Mouse (Mus musculus): Measurements from ENCODE around the gene Rpl13a. TPM values are rescaled to one million over a fixed set of nuclear protein-coding genes. Genes with fewer than 3 reads are reported as not detected.
"Not testable (repeated sequence)": the region's sequence is repeated elsewhere in the genome, so short reads cannot be mapped to it uniquely, and the experiment has no call there.

Rpl13a gene
- total RNA-seq (2021) = 100 to 1,000 TPM; 742 to 866 TPM
- long read RNA-seq, experiment 1, transcript Rpl13a-201 (8 exons, 1,047 nt) = major isoform, 235 of 240 reads
- long read RNA-seq, experiment 1, partial matches to known transcripts = 1 of 240 reads
- long read RNA-seq, experiment 1, other reads (novel, unspliced or antisense) = 1 of 240 reads
- long read RNA-seq, experiment 2, transcript Rpl13a-201 (8 exons, 1,047 nt) = major isoform, 289 of 298 reads
- long read RNA-seq, experiment 2, partial matches to known transcripts = 0 of 298 reads
- long read RNA-seq, experiment 2, other reads (novel, unspliced or antisense) = 1 of 298 reads

DNA sequence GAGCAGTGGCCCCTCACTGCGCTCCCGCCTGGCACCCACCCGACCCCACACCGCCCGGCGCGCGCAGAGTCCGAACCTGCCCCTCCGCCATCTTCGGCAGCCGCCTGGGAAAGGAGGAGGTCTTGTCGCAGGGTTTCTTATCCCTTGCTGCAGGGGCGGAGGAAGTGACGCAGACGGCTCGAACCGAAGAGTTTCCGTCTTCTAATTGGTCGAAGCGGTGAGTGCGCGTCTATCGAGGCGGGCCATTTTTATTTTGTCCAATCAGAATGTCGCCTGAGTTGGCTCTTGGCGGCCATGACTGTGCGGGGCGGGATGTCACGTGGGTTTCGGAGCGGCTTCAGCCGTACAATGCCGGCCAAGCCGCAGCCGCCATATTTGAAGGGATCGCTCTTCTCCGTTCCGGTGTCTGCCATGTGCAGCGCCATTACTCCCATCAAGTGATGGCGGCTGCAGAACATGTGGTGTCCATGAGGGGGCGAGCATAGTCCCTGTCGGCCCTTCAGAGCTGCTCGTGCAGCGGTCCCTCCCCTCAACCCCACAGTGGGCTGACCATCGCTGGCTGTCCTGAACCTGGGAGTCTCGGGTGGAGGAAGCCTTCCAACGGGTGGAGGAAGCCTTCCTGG lies at the start of gene Rpl13a:
Rpl13a (minus strand) TSS at position 138 of the 623 bp plus-strand sequence.
- intact Hi-C loops (cut with DNase I; ENCODE audit: low total_unique reads) = no loop called here
- peak; percentile 97 for DNase-seq

DNA sequence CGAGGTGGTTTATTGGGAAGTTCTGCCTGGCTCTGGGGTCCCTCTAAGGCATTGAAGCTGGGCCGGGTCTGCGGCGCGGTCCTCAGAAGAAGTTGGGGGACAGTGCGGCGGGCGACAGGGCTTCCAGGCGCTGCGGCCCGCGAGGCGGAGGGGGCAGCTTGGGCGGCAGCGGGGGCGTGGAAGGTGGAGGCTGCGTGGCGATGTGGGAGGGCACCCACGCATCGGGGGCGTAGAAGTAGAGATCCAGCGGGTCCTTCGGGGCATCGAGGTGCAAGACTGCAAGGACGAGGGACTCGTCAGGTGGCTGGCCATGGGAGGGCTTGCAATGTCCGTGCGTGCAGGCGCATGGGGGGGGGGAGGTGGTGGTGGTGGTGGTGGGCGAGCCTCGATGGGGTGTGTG lies 47.8 kb upstream of the Rpl13a start:
- DNase-seq = no peak
- intact Hi-C loops (cut with DNase I; ENCODE audit: low total_unique reads) = no loop called here

DNA sequence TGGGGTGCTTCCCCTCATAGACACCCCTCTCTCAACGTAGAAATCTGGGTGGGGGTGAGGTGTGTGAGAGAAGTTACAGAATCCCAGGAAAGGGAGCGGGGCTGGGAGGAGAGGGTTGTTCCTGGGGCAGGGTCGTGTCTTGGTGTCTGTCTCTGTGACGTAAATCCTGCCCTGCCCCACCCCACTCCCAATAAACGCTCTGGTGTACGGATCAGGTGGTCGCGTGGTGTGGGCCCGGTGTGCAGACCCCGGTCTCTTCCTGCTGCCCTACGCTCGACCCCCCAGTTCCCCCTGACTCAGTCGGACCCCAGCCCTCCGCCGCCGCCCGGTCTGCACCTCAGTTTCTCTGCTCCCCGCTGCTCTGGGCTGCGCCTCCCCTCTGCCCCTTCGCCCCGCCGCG lies 47.4 kb upstream of the Rpl13a start:
- intact Hi-C loops (cut with DNase I; ENCODE audit: low total_unique reads) = no loop called here
- no peak for DNase-seq

DNA sequence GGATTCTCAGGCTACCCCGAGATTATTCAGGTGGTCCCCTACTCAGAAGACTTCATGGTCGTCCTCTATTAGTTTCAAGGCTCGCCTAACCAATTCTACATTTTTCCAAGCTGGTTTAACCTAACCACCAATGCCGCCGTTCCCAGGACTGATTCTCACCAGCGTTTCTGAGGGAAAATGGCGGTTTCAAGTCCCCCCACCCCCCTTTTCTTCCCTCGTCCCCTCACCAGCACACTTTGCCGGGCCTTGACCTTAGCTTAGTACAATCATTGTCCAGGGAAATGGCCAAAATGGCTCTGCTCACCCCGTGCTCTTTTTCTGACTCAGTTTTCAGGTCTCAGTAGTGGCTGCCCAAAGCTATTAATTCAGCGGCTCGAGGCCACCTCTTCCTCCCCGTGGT lies 46.8 kb upstream of the Rpl13a start:
- intact Hi-C loops (cut with DNase I; ENCODE audit: low total_unique reads) = no loop called here

DNA sequence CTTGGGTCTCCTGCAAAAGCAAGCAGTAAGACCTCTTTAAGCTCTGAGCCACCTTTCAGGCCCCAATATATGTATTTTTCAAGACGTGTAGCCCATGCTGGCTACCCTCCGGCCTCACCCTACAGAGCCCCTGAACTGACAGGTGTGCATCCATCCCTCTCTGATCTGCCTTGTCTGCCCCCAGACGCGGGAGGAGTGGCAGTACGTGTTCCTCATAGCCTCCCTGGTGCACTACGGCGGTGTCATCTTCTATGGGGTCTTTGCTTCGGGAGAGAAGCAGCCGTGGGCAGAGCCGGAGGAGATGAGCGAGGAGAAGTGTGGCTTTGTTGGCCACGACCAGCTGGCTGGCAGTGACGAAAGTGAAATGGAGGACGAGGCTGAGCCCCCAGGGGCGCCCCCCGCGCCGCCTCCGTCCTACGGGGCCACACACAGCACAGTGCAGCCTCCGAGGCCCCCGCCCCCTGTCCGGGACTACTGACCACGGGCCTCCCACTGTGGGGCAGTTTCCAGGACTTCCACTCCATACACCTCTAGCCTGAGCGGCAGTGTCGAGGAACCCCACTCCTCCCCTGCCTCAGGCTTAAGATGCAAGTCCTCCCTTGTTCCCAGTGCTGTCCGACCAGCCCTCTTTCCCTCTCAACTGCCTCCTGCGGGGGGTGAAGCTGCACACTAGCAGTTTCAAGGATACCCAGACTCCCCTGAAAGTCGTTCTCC lies 46.2 kb upstream of the Rpl13a start:
- no peak for DNase-seq
- intact Hi-C loops (cut with DNase I; ENCODE audit: low total_unique reads) = no loop called here

More for the DNA sequence above, 46.8 kb upstream of the Rpl13a start:
- DNase-seq = no peak

DNA sequence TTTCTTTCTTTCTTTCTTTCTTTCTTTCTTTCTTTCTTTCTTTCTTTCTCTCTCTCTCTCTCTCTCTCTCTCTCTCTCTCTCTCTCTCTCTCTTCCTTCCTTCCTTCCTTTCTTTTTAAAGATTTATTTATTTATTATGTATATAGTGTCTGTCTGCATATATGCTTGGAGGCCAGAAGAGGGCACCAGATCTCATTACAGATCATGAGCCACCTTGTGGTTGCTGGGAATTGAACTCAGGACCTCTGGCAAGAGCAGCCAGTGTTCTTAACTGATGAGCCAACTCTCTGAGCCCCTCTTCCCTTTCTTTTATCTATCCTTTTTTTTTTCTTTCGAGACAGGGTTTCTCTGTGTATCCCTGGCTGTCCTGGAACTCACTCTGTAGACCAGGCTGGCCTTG lies 45.2 kb upstream of the Rpl13a start:
- intact Hi-C loops (cut with DNase I; ENCODE audit: low total_unique reads); DNase-seq: not testable (repeated sequence)

GRCm38 (mm10) chr7:45172974-45173373 lies 44.4 kb upstream of the Rpl13a start:
- no peak for DNase-seq

GRCm38 (mm10) chr7:45169495-45169894 lies 40.9 kb upstream of the Rpl13a start:
- DNase-seq = no peak
- intact Hi-C loops (cut with DNase I; ENCODE audit: low total_unique reads) = no loop called here

More at GRCm38 (mm10) chr7:45172974-45173373, 44.4 kb upstream of the Rpl13a start:
- intact Hi-C loops (cut with DNase I; ENCODE audit: low total_unique reads) = no loop called here

GRCm38 (mm10) chr7:45168656-45169055 lies 40.1 kb upstream of the Rpl13a start:
- intact Hi-C loops (cut with DNase I; ENCODE audit: low total_unique reads) = no loop called here

DNA sequence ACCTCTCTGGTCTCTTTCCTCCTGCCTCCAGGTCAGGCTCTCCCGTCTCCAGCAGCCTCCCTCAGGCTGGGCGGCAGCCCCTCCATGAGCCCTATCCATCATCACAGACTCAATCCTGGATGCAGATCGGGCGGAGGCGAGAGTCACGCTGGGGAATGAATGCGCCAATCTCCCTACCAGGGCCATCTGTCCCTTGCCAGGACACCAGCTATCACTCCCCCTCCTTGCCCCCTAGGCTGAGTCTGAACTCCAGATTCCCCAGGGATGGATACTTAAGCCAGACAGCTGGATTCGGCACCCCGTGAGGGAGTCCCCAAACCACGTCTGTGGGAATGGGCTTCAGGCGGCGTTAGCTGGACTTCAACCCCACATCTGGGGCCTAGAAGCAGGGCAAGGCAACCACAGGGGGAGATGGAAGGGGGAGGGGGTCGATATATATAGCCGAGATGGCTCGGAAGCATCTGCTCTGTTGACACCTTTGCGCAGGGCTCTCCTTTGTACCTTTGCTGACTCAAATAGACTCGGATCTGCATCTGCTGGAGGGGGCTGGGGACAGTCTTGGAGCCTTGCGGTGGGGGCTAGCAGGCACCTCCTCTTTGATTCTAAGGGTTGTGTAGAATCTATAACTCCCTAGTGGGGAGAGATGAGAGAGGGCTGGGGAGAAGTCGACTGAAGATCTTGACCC lies 39.3 kb upstream of the Rpl13a start:
- intact Hi-C loops (cut with DNase I; ENCODE audit: low total_unique reads) = no loop called here
- DNase-seq = no peak

More at GRCm38 (mm10) chr7:45168656-45169055, 40.1 kb upstream of the Rpl13a start:
- no peak for DNase-seq

GRCm38 (mm10) chr7:45166950-45167401 lies 38.4 kb upstream of the Rpl13a start:
- intact Hi-C loops (cut with DNase I; ENCODE audit: low total_unique reads) = no loop called here

GRCm38 (mm10) chr7:45165701-45166100 lies 37.1 kb upstream of the Rpl13a start:
- DNase-seq = no peak
- intact Hi-C loops (cut with DNase I; ENCODE audit: low total_unique reads) = no loop called here

More at GRCm38 (mm10) chr7:45166950-45167401, 38.4 kb upstream of the Rpl13a start:
- no peak for DNase-seq

GRCm38 (mm10) chr7:45164833-45165232 lies 36.3 kb upstream of the Rpl13a start:
- intact Hi-C loops (cut with DNase I; ENCODE audit: low total_unique reads) = no loop called here
- no peak for DNase-seq

DNA sequence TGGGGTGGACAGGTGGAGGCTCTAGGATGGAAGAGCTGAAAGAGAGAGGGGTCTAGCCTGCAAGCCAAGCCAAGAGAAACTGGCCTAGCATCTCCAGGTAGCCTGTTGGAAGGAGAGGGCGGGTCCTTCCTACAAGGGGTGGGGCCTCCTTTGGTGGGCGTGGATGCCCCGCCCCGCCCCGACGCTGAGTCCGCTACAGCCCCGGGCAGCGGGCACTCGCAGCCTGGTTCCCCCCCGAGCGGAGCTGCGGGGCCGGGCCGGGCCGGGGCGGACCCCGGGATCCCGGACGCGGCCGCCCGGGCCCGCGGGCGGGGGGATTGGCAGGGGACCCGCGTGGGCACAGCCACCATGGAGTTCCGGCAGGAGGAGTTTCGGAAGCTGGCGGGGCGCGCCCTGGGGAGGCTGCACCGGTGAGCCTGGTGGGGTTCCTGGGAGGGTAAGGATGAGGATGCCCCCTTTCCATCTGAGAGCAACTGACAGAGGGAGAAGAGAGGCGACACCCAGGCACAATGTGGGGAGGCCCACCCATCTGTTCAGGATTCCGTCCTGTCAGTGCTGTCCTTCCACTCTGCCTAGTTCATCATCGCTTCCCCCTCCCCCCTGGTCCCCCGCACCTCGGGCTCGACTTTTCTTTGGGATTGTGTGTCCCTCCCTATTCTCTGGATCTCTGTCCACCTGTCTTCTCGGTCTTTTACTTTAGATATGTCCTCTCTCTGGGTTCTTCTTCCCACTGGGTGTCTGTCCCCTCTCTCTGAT lies 35.4 kb upstream of the Rpl13a start, which contains the start of gene Slc17a7:
Slc17a7 (plus strand) TSS at position 215 of the 756 bp plus-strand sequence.
- DNase-seq = no peak
- intact Hi-C loops (cut with DNase I; ENCODE audit: low total_unique reads) = no loop called here

DNA sequence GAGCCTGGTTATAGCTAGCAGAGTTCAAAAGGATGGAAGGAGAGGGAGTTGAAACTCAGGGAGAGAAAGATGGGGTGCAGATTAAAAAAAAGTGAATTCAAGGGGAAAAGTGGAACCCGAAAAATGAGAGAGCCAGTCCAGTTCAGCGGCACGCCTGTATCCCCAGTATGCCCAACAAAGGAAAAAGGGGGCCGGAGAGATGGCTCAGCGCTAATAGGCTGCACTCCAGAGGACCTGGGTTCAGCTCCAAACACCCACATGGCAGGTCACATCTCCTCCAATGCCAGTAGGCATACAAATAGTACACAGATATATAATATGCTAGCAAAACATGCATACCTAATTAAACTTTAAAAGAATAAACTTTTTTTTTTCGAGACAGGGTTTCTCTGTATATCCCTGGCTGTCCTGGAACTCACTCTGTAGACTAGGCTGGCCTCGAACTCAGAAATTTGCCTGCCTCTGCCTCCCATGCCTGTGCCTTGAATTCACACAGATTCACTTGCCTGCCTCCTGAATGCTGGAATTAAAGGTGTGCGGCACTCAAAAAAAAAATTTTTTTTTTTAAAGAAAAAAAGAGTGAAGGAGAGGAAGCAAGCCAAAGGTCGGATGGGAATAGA lies 34.5 kb upstream of the Rpl13a start:
- DNase-seq = no peak
- intact Hi-C loops (cut with DNase I; ENCODE audit: low total_unique reads) = no loop called here

- DNase-seq = no peak
These were observed 34.0 kb upstream of the Rpl13a start for GRCm38 (mm10) chr7:45162551-45162950.

DNA sequence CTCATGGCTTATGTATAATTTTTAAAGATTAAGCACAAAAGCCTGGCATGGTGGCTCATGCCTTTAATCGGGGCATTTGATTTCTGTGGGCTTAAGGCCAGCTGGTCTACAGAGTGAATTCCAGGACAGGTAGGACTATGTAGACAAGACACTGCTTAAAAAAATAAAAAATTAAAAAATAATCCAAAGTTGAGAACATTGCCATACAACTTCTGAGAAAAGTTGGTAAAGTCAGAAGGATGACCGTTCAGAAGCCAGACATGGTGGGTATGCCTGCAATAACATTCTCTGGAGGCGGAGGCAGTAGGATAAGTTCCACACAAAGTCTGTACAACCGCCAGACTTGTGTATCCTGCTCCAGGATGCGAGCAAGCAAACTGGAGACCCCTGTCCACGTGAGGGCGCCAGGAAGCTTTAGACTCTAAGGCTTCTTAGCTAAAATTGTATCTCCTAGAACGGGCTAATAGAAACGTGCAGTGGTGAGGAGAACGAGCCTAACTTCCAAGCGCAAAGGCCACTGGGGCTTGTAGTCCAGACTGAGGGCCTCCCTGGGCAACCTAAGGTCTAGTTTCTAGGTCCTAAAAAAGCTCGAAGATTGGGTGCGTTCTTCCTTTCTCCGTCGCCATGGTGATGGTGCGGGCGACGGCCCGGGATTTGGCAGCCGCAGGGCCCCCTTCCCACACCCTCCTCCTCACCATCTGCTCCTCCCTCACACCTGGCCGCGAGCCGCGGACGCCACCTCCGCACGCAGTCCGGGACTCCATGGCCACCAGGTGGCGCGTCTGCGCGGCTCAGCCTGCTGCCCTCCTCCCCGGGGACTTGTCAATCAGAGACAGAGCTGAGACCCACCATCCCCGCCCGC lies 33.3 kb upstream of the Rpl13a start:
- intact Hi-C loops (cut with DNase I; ENCODE audit: low total_unique reads) = no loop called here
- DNase-seq = peak; percentile 90

More at GRCm38 (mm10) chr7:45162551-45162950, 34.0 kb upstream of the Rpl13a start:
- intact Hi-C loops (cut with DNase I; ENCODE audit: low total_unique reads) = no loop called here

DNA sequence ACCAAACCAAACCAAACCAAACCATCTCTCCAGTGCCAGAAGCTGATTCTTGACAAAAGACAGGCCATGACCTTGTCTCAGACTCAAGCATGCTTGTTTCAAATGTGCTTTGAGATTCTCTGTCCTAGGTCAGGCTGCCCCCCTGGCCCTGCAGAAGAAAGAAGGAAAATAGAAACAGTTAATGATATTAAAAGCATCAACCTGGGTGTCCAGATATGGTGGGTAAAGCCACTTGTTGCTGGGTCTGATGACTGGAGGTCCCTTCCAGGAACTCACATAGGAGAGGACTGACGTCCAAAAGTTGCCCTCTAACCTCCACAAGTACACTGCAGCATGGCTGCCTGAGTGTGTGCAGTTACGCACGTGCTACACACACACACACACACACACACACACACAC lies 32.3 kb upstream of the Rpl13a start:
- DNase-seq = no peak
- intact Hi-C loops (cut with DNase I; ENCODE audit: low total_unique reads) = no loop called here

Measured in gastrocnemius, postnatal 14 days (tissue).